Mouse (Mus musculus) forebrain, embryonic 10.5 days (tissue): ENCODE data around the gene Cacna2d1. TPM values are rescaled to one million over a fixed set of nuclear protein-coding genes. Genes with fewer than 3 reads are reported as not detected.

Experiments used
- DNase-seq: peaks from one replicate; pipeline ENCODE4 v3.0.0-alpha.2; 2017; ENCODE audit warnings: low spot score; ENCODE audit errors: extremely low spot score
- H3K27ac ChIP-seq: fragments of 300-500 bp; sonication (generic); 2 replicates; pipeline ENCODE4 v1.5.1; 2016; ENCODE audit warnings: mild to moderate bottlenecking
- H3K27me3 ChIP-seq: fragments of 300-500 bp; sonication (generic); 2 replicates; pipeline ENCODE4 v1.6.1; 2016; ENCODE audit warnings: mild to moderate bottlenecking; ENCODE audit not compliant: poor library complexity, severe bottlenecking
- H3K36me3 ChIP-seq: fragments of 300-500 bp; sonication (generic); replicated peaks from 2 replicates; pipeline ENCODE4 v1.6.1; 2016; ENCODE audit warnings: mild to moderate bottlenecking, moderate library complexity
- H3K4me1 ChIP-seq: fragments of 300-500 bp; sonication (generic); 2 replicates; pipeline ENCODE4 v1.6.1; 2016
- H3K4me3 ChIP-seq: fragments of 300-500 bp; sonication (generic); 2 replicates; pipeline ENCODE4 v1.5.1; 2016; ENCODE audit warnings: mild to moderate bottlenecking, moderate library complexity
- H3K9me3 ChIP-seq: fragments of 300-500 bp; sonication (generic); 2 replicates; pipeline ENCODE4 v1.6.1; 2016; ENCODE audit warnings: mild to moderate bottlenecking, moderate library complexity
- WGBS: fragments of 180-500 bp; shearing (Covaris S2); methylation state at CpG from one replicate; pipeline ENCODE4 v1.1.7; 2016; 5-methylcytosine and 5-hydroxymethylcytosine counted together
- polyA plus RNA-seq: library from polyadenylated mRNA; unstranded; fragments of >200 nt; fragmentation: Nextera tagmentation; extraction: Ambion mirVana; gene quantifications from 2 replicates; pipeline ENCODE4 v1.2.1, GENCODE M21; 2016

Gene Cacna2d1
- polyA plus RNA-seq, 1 experiment from 2014 or later: 6.4 TPM

DNA sequence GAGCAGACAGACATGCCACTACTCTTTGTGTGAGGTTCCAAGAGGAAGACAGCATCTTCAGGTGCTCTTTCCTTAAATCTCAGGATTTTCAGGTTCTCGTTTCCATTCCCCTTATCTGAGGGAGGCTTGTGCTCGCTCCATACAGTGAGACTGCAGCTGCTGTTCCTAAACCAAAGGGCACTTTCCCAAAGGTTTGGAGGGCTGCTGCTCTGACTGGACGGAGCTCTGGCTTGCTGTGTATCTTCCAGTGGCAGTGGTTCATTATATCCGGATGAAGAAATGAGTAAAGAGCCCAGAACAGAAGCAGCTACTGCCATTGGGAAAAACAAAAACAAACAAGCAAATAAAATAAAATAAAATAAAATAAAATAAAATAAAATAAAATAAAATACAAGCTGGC lies 359.3 kb downstream of the Cacna2d1 start:
- Histone ChIP-seq H3K27me3 (no peaks in the 10 kb centered on the region), H3K9me3 (no peaks in the 10 kb centered on the region), H3K4me1 (no peaks in the 10 kb centered on the region), H3K4me3 (no peak overlapping the region), H3K27ac (no peak overlapping the region), H3K36me3 (no peaks in the 10 kb centered on the region)
- WGBS: 71% methylated on average over 4 of the region's 4 CpGs
- no peak for DNase-seq

DNA sequence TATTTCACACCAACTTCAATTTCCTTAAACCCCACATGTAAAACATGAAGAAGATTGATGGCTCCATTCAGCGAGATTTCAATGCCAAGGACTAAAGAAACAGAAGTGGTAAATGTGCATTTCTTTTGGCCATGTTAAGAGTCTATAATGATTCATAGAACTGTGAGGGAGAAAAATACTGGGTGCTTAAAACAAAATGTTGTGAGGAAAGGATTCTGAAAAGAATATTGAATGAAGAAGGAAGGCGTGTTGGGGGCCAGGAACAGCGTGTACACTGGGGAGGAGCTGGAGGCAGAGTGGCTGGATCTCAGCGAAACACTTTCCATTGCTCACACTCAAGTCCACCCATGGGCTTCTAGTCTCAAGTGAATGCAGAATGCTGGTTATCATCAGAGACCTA lies 360.2 kb downstream of the Cacna2d1 start:
- 86% methylated on average over 4 of the region's 4 CpGs for WGBS
- Histone ChIP-seq H3K27me3 (no peaks in the 10 kb centered on the region), H3K9me3 (no peaks in the 10 kb centered on the region), H3K27ac (0 out of 2 replicates have a peak overlapping the region, but pooled peaks have one; percentile 35), H3K4me3 (no peak overlapping the region), H3K36me3 (no peaks in the 10 kb centered on the region), H3K4me1 (no peaks in the 10 kb centered on the region)
- DNase-seq: no peak

DNA sequence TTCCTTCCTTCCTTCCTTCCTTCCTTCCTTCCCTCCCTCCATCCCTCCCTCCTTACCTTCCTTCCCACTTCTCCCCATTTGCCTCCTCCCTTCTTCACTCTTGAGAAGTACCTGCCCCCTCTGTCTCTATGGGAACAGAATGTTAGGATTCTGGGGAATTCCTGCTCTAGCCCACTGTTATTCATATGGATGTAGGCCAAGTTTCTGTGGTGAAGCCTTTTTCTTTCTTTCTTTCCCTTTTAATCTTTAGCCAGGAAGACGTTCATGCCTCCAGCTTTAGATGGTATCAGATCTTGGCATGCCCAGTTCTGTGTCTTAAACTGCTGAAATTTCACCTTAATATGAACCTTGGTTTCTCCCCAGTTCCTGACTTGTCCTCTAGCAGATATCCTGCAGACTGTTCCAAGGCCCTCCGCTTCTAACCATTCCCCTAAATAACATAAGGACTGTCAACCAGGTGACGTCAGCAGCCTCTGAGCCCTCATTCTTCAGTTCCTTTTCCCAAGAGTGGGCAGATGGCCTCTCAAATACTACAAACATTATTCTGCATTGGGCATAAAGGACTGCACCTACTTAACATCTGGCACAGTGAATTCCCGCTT lies 362.8 kb downstream of the Cacna2d1 start:
- H3K9me3 ChIP-seq: no peaks in the 10 kb centered on the region
- WGBS: 81% methylated on average over 4 of the region's 4 CpGs

DNA sequence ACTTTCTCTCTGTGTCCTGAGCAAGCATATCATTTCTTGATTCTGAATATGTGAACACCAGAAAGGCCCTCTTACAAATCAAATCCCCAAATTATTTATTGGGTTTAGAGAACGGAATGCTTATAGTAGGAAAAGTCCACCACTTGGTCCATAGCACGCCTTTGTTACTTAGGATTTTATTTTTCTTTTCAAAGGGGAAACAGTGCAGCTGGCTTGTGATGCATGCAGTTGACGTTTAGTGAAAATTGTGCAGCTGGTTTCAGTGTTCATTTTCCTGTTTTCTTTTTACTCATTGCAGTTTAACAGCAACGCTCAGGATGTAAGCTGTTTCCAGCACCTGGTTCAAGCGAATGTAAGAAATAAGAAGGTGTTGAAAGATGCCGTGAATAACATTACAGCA lies 365.1 kb downstream of the Cacna2d1 start:
- H3K9me3 ChIP-seq: no peaks in the 10 kb centered on the region
- no peak for DNase-seq
- H3K27me3 ChIP-seq: no peaks in the 10 kb centered on the region
- no peaks in the 10 kb centered on the region for H3K36me3 ChIP-seq
- no peak overlapping the region for H3K27ac ChIP-seq
- WGBS: 90% methylated on average over 6 of the region's 6 CpGs
- H3K4me3 ChIP-seq: no peak overlapping the region
- H3K4me1 ChIP-seq: no peaks in the 10 kb centered on the region

More for the DNA sequence above, 362.8 kb downstream of the Cacna2d1 start:
- Histone ChIP-seq H3K36me3 (no peaks in the 10 kb centered on the region), H3K4me1 (no peaks in the 10 kb centered on the region), H3K4me3 (no peak overlapping the region), H3K27me3 (no peaks in the 10 kb centered on the region), H3K27ac (no peak overlapping the region)
- no peak for DNase-seq

DNA sequence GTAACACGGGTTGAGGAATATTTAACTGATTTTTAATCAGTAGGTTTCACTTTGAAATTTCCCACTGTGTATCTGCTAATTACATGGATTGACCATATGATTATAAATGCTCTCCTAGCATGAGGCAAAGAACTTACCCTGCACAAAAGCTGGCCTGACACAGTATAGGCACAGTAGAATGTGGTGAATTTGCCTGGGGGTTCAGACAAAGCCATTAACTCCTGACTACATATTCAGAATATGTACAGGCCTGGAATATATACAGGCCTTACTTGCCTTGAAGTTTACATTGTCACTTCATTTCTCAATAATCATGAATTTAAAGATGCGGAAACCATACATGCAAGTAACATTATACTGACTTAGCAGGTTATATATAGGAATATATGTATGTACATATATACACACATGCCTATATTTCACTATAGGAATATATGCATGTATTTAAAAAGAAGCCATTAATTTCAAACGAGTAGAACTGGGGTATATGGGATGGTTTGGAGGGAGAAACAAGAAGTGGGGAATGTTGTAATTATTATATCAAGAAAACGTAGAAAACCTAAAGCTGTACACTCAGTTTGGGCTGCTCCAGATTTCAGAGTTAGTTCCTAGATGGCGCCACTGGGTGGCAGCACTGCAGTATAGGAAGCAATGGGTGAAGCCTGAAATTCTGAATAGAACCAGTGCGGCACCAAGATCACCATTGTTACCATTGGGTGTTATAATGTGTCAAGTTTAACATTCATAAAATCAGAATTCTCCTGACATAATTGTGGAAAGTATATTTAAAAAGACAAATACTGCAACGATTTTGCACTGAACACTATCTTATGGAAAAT lies 374.9 kb downstream of the Cacna2d1 start:
- Histone ChIP-seq H3K4me1 (no peaks in the 10 kb centered on the region), H3K27me3 (no peaks in the 10 kb centered on the region), H3K27ac (no peak overlapping the region), H3K4me3 (no peak overlapping the region), H3K36me3 (no peaks in the 10 kb centered on the region), H3K9me3 (no peaks in the 10 kb centered on the region)
- peak; percentile 39 for DNase-seq
- 50% methylated on average over 7 of the region's 7 CpGs for WGBS

DNA sequence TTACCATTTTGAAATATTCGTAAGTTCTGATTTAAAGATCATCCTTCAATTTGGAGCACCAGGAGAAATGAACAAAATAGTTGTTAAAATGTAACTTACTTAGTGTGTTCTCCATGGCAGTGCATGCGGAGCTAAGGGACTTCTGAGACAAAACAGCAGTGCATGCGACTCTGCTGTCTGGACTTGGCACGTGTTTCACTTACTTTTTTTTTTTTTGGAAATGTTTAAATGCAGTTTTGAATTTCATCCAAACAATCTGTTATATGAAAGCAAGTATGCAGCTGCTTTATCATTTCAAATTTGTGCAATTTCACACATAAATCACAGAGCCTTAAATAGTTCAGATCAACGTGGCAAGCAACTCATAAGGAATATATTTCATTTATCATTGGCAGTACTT lies 379.8 kb downstream of the Cacna2d1 start:
- 90% methylated on average over 5 of the region's 5 CpGs for WGBS
- H3K9me3 ChIP-seq: no peaks in the 10 kb centered on the region
- no peak overlapping the region for H3K27ac ChIP-seq
- H3K36me3 ChIP-seq: no peaks in the 10 kb centered on the region
- H3K4me1 ChIP-seq: no peaks in the 10 kb centered on the region
- no peaks in the 10 kb centered on the region for H3K27me3 ChIP-seq
- no peak overlapping the region for H3K4me3 ChIP-seq
- no peak for DNase-seq

DNA sequence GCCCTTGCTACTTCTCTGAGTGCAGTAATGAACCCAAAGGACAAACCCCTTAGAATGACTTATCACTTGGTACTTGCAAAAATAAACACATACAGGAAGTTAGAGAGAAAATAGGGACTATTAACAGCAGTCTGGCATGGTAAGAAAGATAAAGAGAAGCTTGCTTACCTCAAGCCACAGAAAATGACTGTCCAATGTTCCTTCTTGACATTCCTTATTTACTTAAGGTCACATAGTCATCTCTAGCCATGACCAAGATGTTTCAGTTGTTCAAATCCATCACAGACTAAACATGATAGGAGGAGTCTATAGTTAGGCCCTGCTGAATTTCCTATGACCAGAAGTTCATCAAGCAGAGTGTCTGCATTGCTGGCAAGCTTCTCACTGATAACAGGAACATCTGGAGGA lies 381.5 kb downstream of the Cacna2d1 start:
- Histone ChIP-seq H3K4me3 (no peak overlapping the region), H3K27me3 (no peaks in the 10 kb centered on the region), H3K36me3 (no peaks in the 10 kb centered on the region), H3K4me1 (no peaks in the 10 kb centered on the region), H3K27ac (no peak overlapping the region), H3K9me3 (no peaks in the 10 kb centered on the region)
- DNase-seq: no peak

DNA sequence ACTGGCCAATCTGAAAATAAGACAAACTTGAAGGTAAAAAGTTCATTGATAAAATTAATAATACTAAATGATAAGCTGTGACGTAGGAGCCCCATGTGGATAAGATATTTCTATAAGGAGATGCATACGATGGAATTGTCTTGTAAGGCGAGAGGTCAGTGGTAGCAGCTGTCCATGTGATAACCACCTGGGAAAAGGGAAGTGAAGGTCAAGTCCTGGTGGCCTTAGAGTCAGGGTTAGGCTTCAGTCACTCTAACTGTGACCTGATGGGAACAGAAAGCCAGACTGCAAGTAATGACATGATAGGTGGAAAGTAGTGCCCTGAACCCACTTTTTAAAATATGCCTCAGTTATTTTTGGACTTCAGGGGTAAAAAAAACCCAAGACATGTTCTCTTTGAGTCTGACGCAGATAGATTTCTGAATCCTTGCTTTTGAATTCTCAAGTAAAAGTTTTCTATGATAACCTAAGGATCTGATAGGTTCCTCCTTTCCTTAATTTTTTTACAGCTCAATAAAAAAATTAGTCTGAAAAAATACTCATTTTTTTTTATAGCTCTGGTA lies 383.3 kb downstream of the Cacna2d1 start:
- Histone ChIP-seq H3K4me3 (no peak overlapping the region), H3K9me3 (no peaks in the 10 kb centered on the region), H3K36me3 (no peaks in the 10 kb centered on the region), H3K27ac (no peak overlapping the region), H3K4me1 (no peaks in the 10 kb centered on the region), H3K27me3 (no peaks in the 10 kb centered on the region)
- DNase-seq: no peak
- 88% methylated on average over 4 of the region's 4 CpGs for WGBS

DNA sequence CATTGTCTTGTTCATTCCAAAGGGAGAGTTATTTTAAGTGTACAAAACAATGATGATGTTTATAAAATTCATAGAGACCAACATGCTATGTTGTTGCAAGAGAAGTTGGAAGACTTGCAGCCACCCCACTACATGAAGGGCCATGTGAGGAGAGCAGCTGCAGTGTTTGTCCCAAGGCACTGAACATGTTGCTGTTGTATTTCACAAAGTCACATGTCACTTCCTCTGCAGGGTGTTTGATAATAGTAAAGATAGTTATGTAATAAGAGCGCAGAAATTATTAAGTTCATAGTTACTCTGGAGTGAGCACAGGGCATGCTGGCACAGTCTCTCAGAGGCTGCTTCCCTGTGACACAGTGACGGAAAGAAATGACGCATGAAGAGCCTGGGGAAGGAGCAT lies 392.1 kb downstream of the Cacna2d1 start:
- no peak for DNase-seq
- H3K9me3 ChIP-seq: no peaks in the 10 kb centered on the region
- H3K27me3 ChIP-seq: no peaks in the 10 kb centered on the region
- no peaks in the 10 kb centered on the region for H3K36me3 ChIP-seq
- WGBS: 91% methylated on average over 3 of the region's 3 CpGs
- H3K4me1 ChIP-seq: no peaks in the 10 kb centered on the region
- H3K4me3 ChIP-seq: no peak overlapping the region
- H3K27ac ChIP-seq: no peak overlapping the region

DNA sequence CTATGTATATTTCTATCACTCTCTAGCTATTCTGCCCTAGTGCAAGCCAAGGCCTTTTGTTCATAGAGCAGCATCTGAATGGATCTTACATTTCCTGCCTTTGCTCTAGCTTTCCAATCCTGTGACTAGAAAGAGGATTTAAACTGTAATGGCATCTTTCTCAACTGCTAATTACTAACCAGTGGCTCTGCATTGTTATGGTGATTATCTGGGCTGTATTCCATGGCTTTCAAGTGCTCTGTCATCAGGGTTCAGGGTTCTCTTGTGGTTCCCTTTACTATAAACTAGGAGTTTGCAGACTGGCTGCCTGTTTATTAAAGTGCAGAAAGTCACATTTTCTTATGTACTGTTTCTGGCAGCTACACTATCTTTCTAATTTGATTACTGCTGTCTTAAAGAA lies 410.9 kb downstream of the Cacna2d1 start:
- H3K27me3 ChIP-seq: no peaks in the 10 kb centered on the region
- H3K4me3 ChIP-seq: no peak overlapping the region
- H3K4me1 ChIP-seq: no peaks in the 10 kb centered on the region
- H3K36me3 ChIP-seq: no peaks in the 10 kb centered on the region
- DNase-seq: no peak
- no peak overlapping the region for H3K27ac ChIP-seq
- no peaks in the 10 kb centered on the region for H3K9me3 ChIP-seq

DNA sequence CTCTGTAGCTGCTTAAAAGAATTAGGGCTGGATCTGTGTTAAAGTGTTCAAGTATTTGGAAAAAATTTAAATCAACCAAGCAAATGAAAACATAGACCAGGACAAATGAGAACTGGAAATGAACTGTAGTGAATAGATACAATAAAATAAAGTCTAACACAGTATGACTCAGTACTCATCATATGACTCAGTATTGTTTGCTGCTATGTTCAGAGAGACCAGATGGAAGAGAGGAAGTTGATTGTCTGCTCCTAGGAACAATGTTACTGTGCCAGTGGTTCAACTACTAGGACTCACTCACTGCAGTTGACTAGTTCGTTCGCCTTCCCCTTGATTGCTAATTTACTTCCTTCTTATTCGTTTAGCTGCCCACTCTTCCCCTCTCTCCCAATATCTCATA lies 421.3 kb downstream of the Cacna2d1 start:
- no peak overlapping the region for H3K4me3 ChIP-seq
- H3K4me1 ChIP-seq: no peaks in the 10 kb centered on the region
- no peaks in the 10 kb centered on the region for H3K27me3 ChIP-seq
- H3K27ac ChIP-seq: no peak overlapping the region
- H3K36me3 ChIP-seq: no peaks in the 10 kb centered on the region
- no peak for DNase-seq
- WGBS: 92% methylated on average over 3 of the region's 3 CpGs
- H3K9me3 ChIP-seq: no peaks in the 10 kb centered on the region

DNA sequence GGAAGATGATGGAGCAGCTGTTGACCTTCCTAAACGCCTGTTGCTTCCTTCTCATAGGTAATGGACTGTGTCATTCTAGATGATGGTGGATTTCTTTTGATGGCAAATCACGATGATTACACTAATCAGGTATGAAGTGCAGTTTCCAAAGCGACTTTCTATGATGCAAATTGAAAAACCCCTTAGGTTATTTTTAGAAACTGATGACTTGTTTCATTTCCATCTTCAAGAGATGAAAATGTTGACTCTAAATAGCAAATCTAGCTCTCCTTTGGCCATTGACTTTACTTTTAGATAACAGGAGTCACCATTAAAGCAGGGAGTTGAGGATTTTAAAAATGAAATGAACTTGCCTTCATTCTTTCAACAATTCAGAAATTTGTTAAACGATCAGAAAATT lies 423.2 kb downstream of the Cacna2d1 start:
- Histone ChIP-seq H3K4me1 (no peaks in the 10 kb centered on the region), H3K36me3 (no peaks in the 10 kb centered on the region), H3K9me3 (no peaks in the 10 kb centered on the region), H3K27ac (no peak overlapping the region), H3K27me3 (no peaks in the 10 kb centered on the region), H3K4me3 (no peak overlapping the region)
- WGBS: 92% methylated on average over 4 of the region's 4 CpGs
- DNase-seq: no peak

DNA sequence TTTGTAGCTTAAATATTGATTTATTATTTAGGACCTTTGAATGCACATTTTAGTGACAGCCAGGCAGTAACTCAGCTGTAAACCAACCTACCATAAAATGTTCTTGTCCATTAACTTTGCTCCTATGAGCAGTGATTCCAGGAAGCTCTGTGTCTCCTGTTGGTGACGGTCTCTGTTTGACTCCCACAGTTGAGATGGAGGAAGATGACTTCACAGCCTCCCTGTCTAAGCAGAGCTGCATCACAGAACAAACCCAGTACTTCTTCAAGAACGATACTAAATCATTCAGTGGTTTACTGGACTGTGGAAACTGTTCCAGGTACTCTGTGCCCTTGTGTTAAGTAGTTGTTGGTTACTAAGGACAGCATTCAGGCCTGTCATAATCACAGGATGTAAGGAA lies 427.6 kb downstream of the Cacna2d1 start:
- Histone ChIP-seq H3K4me1 (no peaks in the 10 kb centered on the region), H3K36me3 (no peaks in the 10 kb centered on the region), H3K9me3 (no peaks in the 10 kb centered on the region), H3K27ac (no peak overlapping the region), H3K27me3 (no peaks in the 10 kb centered on the region), H3K4me3 (no peak overlapping the region)
- DNase-seq: no peak
- 95% methylated on average over 2 of the region's 2 CpGs for WGBS
